9 mouse cellular contexts compared by ENCODE assay signal in genomic region chr1:136051465-136051864, GRCm38 (mm10). TPM values are rescaled to one million over a fixed set of nuclear protein-coding genes. Genes with fewer than 3 reads are reported as not detected.
DNase-seq lines count a peak whose midpoint lies in the region; ATAC-seq and TF ChIP-seq lines count a peak whose summit lies in the region.
"Had no signal": no experiment of that assay in that cellular context is flagged by ENCODE, and none has a peak within 500 bp of the region (broad histone marks: within the 10 kb centered on the region; RNA-seq: fewer than 3 reads in every experiment).

No protein-coding gene starts in this region.

- under 1% methylated on average over 6 of the region's 6 CpGs for WGBS in forebrain, embryonic 15.5 days
- WGBS in heart, postnatal 0 days, result 0% methylated on average over 6 of the region's 6 CpGs
- WGBS in liver, embryonic 14.5 days (ENCODE audit: insufficient replicate concordance), result 3% methylated on average over 6 of the region's 6 CpGs
- WGBS in neural tube, embryonic 14.5 days, result 0% methylated on average over 6 of the region's 6 CpGs

- H3K4me3 ChIP-seq in G1E (ENCODE audit: low read depth, low read length), result no peak overlapping the region
- H3K4me3 ChIP-seq in forebrain, embryonic 15.5 days, result peak overlapping the region; percentile 39
- peak overlapping the region; percentile 25; the same call in 1 of the 2 replicates for H3K4me3 ChIP-seq in heart, postnatal 0 days (ENCODE audit: low read depth, low read length)
- no peak overlapping the region for H3K4me3 ChIP-seq in liver, embryonic 14.5 days (ENCODE audit: insufficient read depth in 1 of 2, low read depth in 2 of 2, low read length in 2 of 2)
- peak overlapping the region; percentile 31 for H3K4me3 ChIP-seq in neural tube, embryonic 14.5 days (ENCODE audit: low read depth, low read length)

- peak overlapping the region; percentile 40 for H3K9ac ChIP-seq in forebrain, embryonic 15.5 days (replicated peaks)
- H3K9ac ChIP-seq in heart, postnatal 0 days (replicated peaks; ENCODE audit: low read depth, low read length), result no peak overlapping the region
- no peak overlapping the region for H3K9ac ChIP-seq in liver, embryonic 14.5 days (replicated peaks)
- H3K9ac ChIP-seq in neural tube, embryonic 14.5 days (replicated peaks; ENCODE audit: low read depth, low read length), result 0 out of 2 replicates have a peak overlapping the region, but pooled peaks have one; percentile 1
- H3K9ac ChIP-seq: liver, embryonic 15.5 days had no signal

- no peak for TF ChIP-seq EP300 in heart, postnatal 0 days (IDR thresholded peaks at IDR 0.05; ENCODE audit: low read depth)
- no peak for TF ChIP-seq EP300 in liver, embryonic 14.5 days (IDR thresholded peaks at IDR 0.05; ENCODE audit: low read depth)

- peak; percentile 58 for DNase-seq in G1E (ENCODE audit: low spot score)
- peak; percentile 73 for DNase-seq in cerebellum, adult 11-12 months
- DNase-seq in heart, postnatal 0 days (ENCODE audit: low spot score), result peak; percentile 92
- DNase-seq in kidney, postnatal 25 days, result peak; percentile 76 to 81
- DNase-seq in liver, embryonic 14.5 days (ENCODE audit: low read depth in 3 of 3, low spot score in 3 of 3), result peak; percentile 24 to 35 (median 34)
- peak; percentile 19 for DNase-seq in thymus, postnatal 25 days

- peaks cover 56% of the 10 kb centered on the region for H3K4me1 ChIP-seq in G1E (ENCODE audit: insufficient read depth, low read depth, low read length)
- H3K4me1 ChIP-seq in forebrain, embryonic 15.5 days, result peaks cover 22% of the 10 kb centered on the region
- no peaks in the 10 kb centered on the region for H3K4me1 ChIP-seq in heart, postnatal 0 days (ENCODE audit: control insufficient read depth, insufficient read depth)
- no peaks in the 10 kb centered on the region for H3K4me1 ChIP-seq in liver, embryonic 14.5 days (replicated peaks; ENCODE audit: control insufficient read depth in 2 of 2, insufficient read depth in 2 of 2, low read length in 1 of 2)
- peaks cover 7% of the 10 kb centered on the region for H3K4me1 ChIP-seq in neural tube, embryonic 14.5 days (ENCODE audit: control insufficient read depth, insufficient read depth, low read length)

- TF ChIP-seq CTCF in G1E (IDR thresholded peaks at IDR 0.05; ENCODE audit: low read depth, low read length), result 0 out of 2 replicates have a peak, but pooled peaks have one; percentile 37
- peak; percentile 92 for TF ChIP-seq CTCF in heart, postnatal 0 days (IDR thresholded peaks at IDR 0.05; ENCODE audit: low read depth)
- TF ChIP-seq CTCF in liver, embryonic 14.5 days (IDR thresholded peaks at IDR 0.05; ENCODE audit: low read depth), result peak; percentile 77

- no peak overlapping the region for H3K27ac ChIP-seq in forebrain, embryonic 15.5 days (replicated peaks)
- H3K27ac ChIP-seq in heart, postnatal 0 days (ENCODE audit: low read depth), result no peak overlapping the region
- no peak overlapping the region for H3K27ac ChIP-seq in liver, embryonic 14.5 days
- no peak overlapping the region for H3K27ac ChIP-seq in neural tube, embryonic 14.5 days (ENCODE audit: low read depth, low read length)
- H3K27ac ChIP-seq: liver, embryonic 15.5 days had no signal

- H3K4me2 ChIP-seq in forebrain, embryonic 15.5 days (replicated peaks), result peak overlapping the region; percentile 59
- peak overlapping the region; percentile 29; the same call in 1 of the 2 replicates for H3K4me2 ChIP-seq in heart, postnatal 0 days (ENCODE audit: low read depth, low read length)
- H3K4me2 ChIP-seq in liver, embryonic 14.5 days (ENCODE audit: low read depth), result no peak overlapping the region
- H3K4me2 ChIP-seq in neural tube, embryonic 14.5 days (ENCODE audit: low read depth, low read length), result peak overlapping the region; percentile 52

- H3K9me3 ChIP-seq in G1E (replicated peaks), result peaks cover 5% of the 10 kb centered on the region
- H3K9me3 ChIP-seq in forebrain, embryonic 15.5 days, result no peaks in the 10 kb centered on the region
- H3K9me3 ChIP-seq in heart, postnatal 0 days (replicated peaks; ENCODE audit: control insufficient read depth, low read length), result no peaks in the 10 kb centered on the region
- no peaks in the 10 kb centered on the region for H3K9me3 ChIP-seq in liver, embryonic 14.5 days (ENCODE audit: control insufficient read depth, low read length)
- H3K9me3 ChIP-seq in neural tube, embryonic 14.5 days (ENCODE audit: control insufficient read depth, low read length), result no peaks in the 10 kb centered on the region
- H3K9me3 ChIP-seq: liver, embryonic 15.5 days had no signal

- peaks cover 73% of the 10 kb centered on the region for H3K27me3 ChIP-seq in G1E (ENCODE audit: insufficient read depth, low read length)
- peaks cover 28% of the 10 kb centered on the region for H3K27me3 ChIP-seq in forebrain, embryonic 15.5 days
- H3K27me3 ChIP-seq in heart, postnatal 0 days (ENCODE audit: control insufficient read depth, insufficient read depth, low read length), result peaks cover 57% of the 10 kb centered on the region
- H3K27me3 ChIP-seq in liver, embryonic 14.5 days (ENCODE audit: control insufficient read depth, insufficient read depth, low read length), result peaks cover 50% of the 10 kb centered on the region
- peaks cover 13% of the 10 kb centered on the region for H3K27me3 ChIP-seq in neural tube, embryonic 14.5 days (ENCODE audit: control insufficient read depth, insufficient read depth, low read length)

- no peak for ATAC-seq in G1E (ENCODE audit: extremely low read depth, insufficient number of reproducible peaks, low FRiP score, poor library complexity, severe bottlenecking)
- ATAC-seq in forebrain, embryonic 15.5 days (replicated peaks), result peak; percentile 61
- ATAC-seq in heart, postnatal 0 days (ENCODE audit: insufficient read depth, low read depth), result peak; percentile 80
- ATAC-seq in liver, embryonic 14.5 days (ENCODE audit: insufficient read depth), result no peak
- peak; percentile 82 for ATAC-seq in neural tube, embryonic 14.5 days (ENCODE audit: low read depth)

- no peaks in the 10 kb centered on the region for H3K36me3 ChIP-seq in G1E (replicated peaks)
- H3K36me3 ChIP-seq in forebrain, embryonic 15.5 days, result no peaks in the 10 kb centered on the region
- H3K36me3 ChIP-seq in heart, postnatal 0 days (replicated peaks; ENCODE audit: control insufficient read depth, insufficient read depth, low read length), result no peaks in the 10 kb centered on the region
- no peaks in the 10 kb centered on the region for H3K36me3 ChIP-seq in liver, embryonic 14.5 days (replicated peaks; ENCODE audit: control insufficient read depth, insufficient read depth, low read depth)
- H3K36me3 ChIP-seq in neural tube, embryonic 14.5 days (ENCODE audit: control insufficient read depth, insufficient read depth, low read length), result no peaks in the 10 kb centered on the region
- H3K36me3 ChIP-seq: liver, embryonic 15.5 days had no signal

RNA-seq across cellular contexts. Expression of gene Ascl5, which starts 0.9 kb away (rescaled TPM):
- total RNA-seq in G1E (2014; fragmentation: Nextera tagmentation) (not detected in 2 replicates), G1E (2017) (not detected in 2 replicates)
- polyA plus RNA-seq in G1E (2012), result 0.25 TPM in 1 of 2 replicates, not detected in the other
- 0.60 TPM in 1 of 2 replicates, not detected in the other for polyA plus RNA-seq in forebrain, embryonic 15.5 days (2015; fragmentation: Nextera tagmentation; extraction: Ambion mirVana)
- not detected in 2 replicates for total RNA-seq in heart, postnatal 0 days (2014; rRNA removed; ENCODE audit: low replicate concordance)
- not detected in 2 replicates for polyA plus RNA-seq in heart, postnatal 0 days (2015; fragmentation: Nextera tagmentation; extraction: Ambion mirVana)
- polyA plus RNA-seq in liver, embryonic 14.5 days (2012; rRNA removed), result not detected in 2 replicates
- polyA plus RNA-seq in liver, embryonic 14.5 days (2014; fragmentation: Nextera tagmentation; extraction: Ambion mirVana), result not detected in 2 replicates
- not detected in 2 replicates for polyA plus RNA-seq in neural tube, embryonic 14.5 days (2014; fragmentation: Nextera tagmentation; extraction: Ambion mirVana)
- polyA plus RNA-seq: liver, embryonic 15.5 days had no signal

RNA-seq across cellular contexts. Expression of gene Cacna1s, which starts 1.1 kb away (rescaled TPM):
- total RNA-seq in G1E (2014; fragmentation: Nextera tagmentation), result not detected in 2 replicates
- total RNA-seq in G1E (2017), result under 0.01 and 0.11 TPM in 2 replicates
- polyA plus RNA-seq in G1E (2012), result not detected in 2 replicates
- polyA plus RNA-seq in forebrain, embryonic 15.5 days (2015; fragmentation: Nextera tagmentation; extraction: Ambion mirVana), result 0.47 and 0.54 TPM in 2 replicates
- 13.8 TPM in 1 of 2 replicates, not detected in the other for total RNA-seq in heart, postnatal 0 days (2014; rRNA removed; ENCODE audit: low replicate concordance)
- polyA plus RNA-seq in heart, postnatal 0 days (2015; fragmentation: Nextera tagmentation; extraction: Ambion mirVana), result 0.49 and 0.80 TPM in 2 replicates
- polyA plus RNA-seq in liver, embryonic 14.5 days (2012; rRNA removed), result 0.02 TPM in 1 of 2 replicates, not detected in the other
- polyA plus RNA-seq in liver, embryonic 14.5 days (2014; fragmentation: Nextera tagmentation; extraction: Ambion mirVana), result not detected in 2 replicates
- polyA plus RNA-seq in neural tube, embryonic 14.5 days (2014; fragmentation: Nextera tagmentation; extraction: Ambion mirVana), result 0.20 TPM in 1 of 2 replicates, not detected in the other

RNA-seq across cellular contexts. Expression of gene Tmem9, which starts 43.5 kb away (rescaled TPM):
- total RNA-seq in G1E (2014; fragmentation: Nextera tagmentation) (52.9 and 78.3 TPM in 2 replicates), G1E (2017) (63.5 and 71.3 TPM in 2 replicates)
- 74.9 and 78.0 TPM in 2 replicates for polyA plus RNA-seq in G1E (2012)
- 135 and 149 TPM in 2 replicates for polyA plus RNA-seq in forebrain, embryonic 15.5 days (2015; fragmentation: Nextera tagmentation; extraction: Ambion mirVana)
- 45.3 and 46.0 TPM in 2 replicates for total RNA-seq in heart, postnatal 0 days (2014; rRNA removed; ENCODE audit: low replicate concordance)
- polyA plus RNA-seq in heart, postnatal 0 days (2015; fragmentation: Nextera tagmentation; extraction: Ambion mirVana), result 51.2 and 57.3 TPM in 2 replicates
- polyA plus RNA-seq in liver, embryonic 14.5 days (2012; rRNA removed), result 43.9 and 44.4 TPM in 2 replicates
- 42.4 and 44.2 TPM in 2 replicates for polyA plus RNA-seq in liver, embryonic 14.5 days (2014; fragmentation: Nextera tagmentation; extraction: Ambion mirVana)
- 69.9 and 115 TPM in 2 replicates for polyA plus RNA-seq in neural tube, embryonic 14.5 days (2014; fragmentation: Nextera tagmentation; extraction: Ambion mirVana)

RNA-seq across cellular contexts. Expression of gene Igfn1, which starts 45.3 kb away (rescaled TPM):
- total RNA-seq in G1E (2014; fragmentation: Nextera tagmentation), result not detected in 2 replicates
- 0.06 and 0.11 TPM in 2 replicates for total RNA-seq in G1E (2017)
- 0.02 TPM in 1 of 2 replicates, not detected in the other for polyA plus RNA-seq in G1E (2012)
- not detected in 2 replicates for polyA plus RNA-seq in forebrain, embryonic 15.5 days (2015; fragmentation: Nextera tagmentation; extraction: Ambion mirVana)
- not detected in 2 replicates for total RNA-seq in heart, postnatal 0 days (2014; rRNA removed; ENCODE audit: low replicate concordance)
- polyA plus RNA-seq in heart, postnatal 0 days (2015; fragmentation: Nextera tagmentation; extraction: Ambion mirVana), result 0.04 and 0.05 TPM in 2 replicates
- not detected in 2 replicates for polyA plus RNA-seq in liver, embryonic 14.5 days (2012; rRNA removed)
- not detected in 2 replicates for polyA plus RNA-seq in liver, embryonic 14.5 days (2014; fragmentation: Nextera tagmentation; extraction: Ambion mirVana)
- polyA plus RNA-seq in neural tube, embryonic 14.5 days (2014; fragmentation: Nextera tagmentation; extraction: Ambion mirVana), result 0.08 TPM in 1 of 2 replicates, not detected in the other
- polyA plus RNA-seq: liver, embryonic 15.5 days had no signal

Comparison
In these comparisons a context has a peak if more than half of its experiments do, and no peak if none do; other contexts are left out.
1. ATAC-seq: peak in forebrain, embryonic 15.5 days (single experiment), heart, postnatal 0 days (single experiment) and neural tube, embryonic 14.5 days (single experiment); none in G1E (single experiment) and liver, embryonic 14.5 days (single experiment).
2. DNase-seq: peak in every context shown above with its lines; median percentile 92 in heart, postnatal 0 days; 78 in kidney, postnatal 25 days; 73 in cerebellum, adult 11-12 months; 58 in G1E; 34 in liver, embryonic 14.5 days; 19 in thymus, postnatal 25 days.
3. H3K4me3 ChIP-seq: peak in forebrain, embryonic 15.5 days (single experiment), heart, postnatal 0 days (single experiment) and neural tube, embryonic 14.5 days (single experiment); none in G1E (single experiment) and liver, embryonic 14.5 days (0 of 2).
4. CTCF ChIP-seq: peak in every context shown above with its lines; median percentile 92 in heart, postnatal 0 days; 77 in liver, embryonic 14.5 days; 37 in G1E.
5. H3K9ac ChIP-seq: peak in forebrain, embryonic 15.5 days (single experiment) and neural tube, embryonic 14.5 days (single experiment); none in heart, postnatal 0 days (single experiment) and liver, embryonic 14.5 days (single experiment).